Mouse (Mus musculus): ENCODE data around the gene Pde11a. TPM values are rescaled to one million over a fixed set of nuclear protein-coding genes. Genes with fewer than 3 reads are reported as not detected.

Gene Pde11a
- polyA plus RNA-seq, 1 experiment from 2014 or later, result 1.5 TPM

DNA sequence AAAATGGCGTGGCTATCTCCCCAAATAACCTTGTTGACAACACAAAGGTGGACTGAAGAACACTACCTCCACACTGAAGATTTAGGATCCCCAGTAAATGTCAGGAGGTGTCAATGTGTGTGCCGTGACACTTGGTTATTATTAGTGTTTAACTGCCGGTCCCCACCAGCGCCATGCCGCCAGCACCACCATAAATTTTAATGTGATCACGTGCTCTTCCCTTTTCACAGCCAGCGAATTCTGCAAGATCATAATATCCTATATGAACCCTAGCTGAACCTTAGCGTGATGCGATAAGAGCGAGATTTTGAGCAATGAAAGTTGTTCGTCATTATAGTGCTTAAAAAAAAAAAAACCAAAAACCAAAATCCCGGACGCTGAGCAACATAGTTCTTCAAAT is 269.3 kb downstream of the Pde11a start:
- peak overlapping the region; percentile 55 for H3K4me2 ChIP-seq (replicated peaks; ENCODE audit: low read depth, low read length)
- no peaks in the 10 kb centered on the region for H3K27me3 ChIP-seq (ENCODE audit: insufficient read depth, low read length)
- H3K9ac ChIP-seq (replicated peaks; ENCODE audit: low read length), result peak overlapping the region; percentile 29
- peak overlapping the region; percentile 29 for H3K4me3 ChIP-seq (ENCODE audit: low read length)
- peak overlapping the region; percentile 57 for H3K27ac ChIP-seq (ENCODE audit: low read length)
- no peaks in the 10 kb centered on the region for H3K9me3 ChIP-seq (ENCODE audit: low read length)
- no peaks in the 10 kb centered on the region for H3K36me3 ChIP-seq (ENCODE audit: insufficient read depth, low read length)
- H3K4me1 ChIP-seq (ENCODE audit: insufficient read depth, low read length), result peaks cover 36% of the 10 kb centered on the region
- no peak for ATAC-seq (ENCODE audit: low FRiP score, low TSS enrichment)
- WGBS, result 17% methylated on average over 13 of the region's 13 CpGs

DNA sequence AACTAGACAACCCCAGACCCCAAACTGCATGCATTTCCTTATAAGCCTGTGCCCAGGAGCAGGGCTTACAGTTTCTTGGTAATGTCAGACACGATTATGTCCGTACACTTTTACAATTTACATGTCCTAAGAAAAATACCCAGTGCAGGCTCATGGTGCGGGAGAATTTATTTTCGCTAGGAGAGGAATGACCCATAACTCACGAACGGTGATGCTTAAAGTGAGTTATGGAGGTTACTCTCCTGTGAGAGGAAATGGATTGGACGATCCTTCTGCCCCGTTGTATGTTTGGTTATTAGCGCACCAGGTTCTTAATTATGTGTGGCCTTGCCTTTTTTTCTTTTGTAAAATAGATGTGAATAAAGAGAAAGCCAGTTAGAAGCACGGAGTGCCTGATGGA is 270.4 kb downstream of the Pde11a start:
- Histone ChIP-seq H3K27ac (ENCODE audit: low read length) (peak overlapping the region; percentile 57), H3K9ac (replicated peaks; ENCODE audit: low read length) (no peak overlapping the region), H3K27me3 (ENCODE audit: insufficient read depth, low read length) (no peaks in the 10 kb centered on the region), H3K9me3 (ENCODE audit: low read length) (no peaks in the 10 kb centered on the region), H3K4me3 (ENCODE audit: low read length) (no peak overlapping the region), H3K36me3 (ENCODE audit: insufficient read depth, low read length) (no peaks in the 10 kb centered on the region), H3K4me1 (ENCODE audit: insufficient read depth, low read length) (peaks cover 33% of the 10 kb centered on the region), H3K4me2 (replicated peaks; ENCODE audit: low read depth, low read length) (peak overlapping the region; percentile 55)
- no peak for ATAC-seq (ENCODE audit: low FRiP score, low TSS enrichment)
- 21% methylated on average over 10 of the region's 10 CpGs for WGBS

DNA sequence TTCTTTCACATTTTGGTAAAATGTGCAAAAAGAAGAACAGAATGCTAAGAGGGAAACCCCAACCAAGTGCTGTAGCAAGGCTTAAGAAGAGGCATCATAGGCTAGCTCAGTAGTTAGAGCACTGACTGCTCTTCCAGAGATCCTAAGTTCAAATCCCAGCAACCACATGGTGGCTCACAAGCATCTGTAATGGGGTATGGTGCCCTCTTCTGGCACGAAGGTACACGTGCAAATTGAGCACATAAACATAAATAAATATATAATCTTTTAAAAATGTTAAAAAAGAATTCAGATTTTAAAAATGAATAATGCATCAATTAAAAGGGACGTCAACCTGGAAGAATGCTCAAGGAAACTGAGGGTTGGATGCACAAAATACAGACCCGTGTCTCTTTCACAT is 271.4 kb downstream of the Pde11a start:
- ATAC-seq (ENCODE audit: low FRiP score, low TSS enrichment), result no peak
- Histone ChIP-seq H3K27me3 (ENCODE audit: insufficient read depth, low read length) (no peaks in the 10 kb centered on the region), H3K9me3 (ENCODE audit: low read length) (no peaks in the 10 kb centered on the region), H3K4me3 (ENCODE audit: low read length) (no peak overlapping the region), H3K4me2 (replicated peaks; ENCODE audit: low read depth, low read length) (no peak overlapping the region), H3K36me3 (ENCODE audit: insufficient read depth, low read length) (no peaks in the 10 kb centered on the region), H3K9ac (replicated peaks; ENCODE audit: low read length) (no peak overlapping the region), H3K27ac (ENCODE audit: low read length) (no peak overlapping the region), H3K4me1 (ENCODE audit: insufficient read depth, low read length) (peaks cover 29% of the 10 kb centered on the region)
- WGBS, result 49% methylated on average over 4 of the region's 4 CpGs

DNA sequence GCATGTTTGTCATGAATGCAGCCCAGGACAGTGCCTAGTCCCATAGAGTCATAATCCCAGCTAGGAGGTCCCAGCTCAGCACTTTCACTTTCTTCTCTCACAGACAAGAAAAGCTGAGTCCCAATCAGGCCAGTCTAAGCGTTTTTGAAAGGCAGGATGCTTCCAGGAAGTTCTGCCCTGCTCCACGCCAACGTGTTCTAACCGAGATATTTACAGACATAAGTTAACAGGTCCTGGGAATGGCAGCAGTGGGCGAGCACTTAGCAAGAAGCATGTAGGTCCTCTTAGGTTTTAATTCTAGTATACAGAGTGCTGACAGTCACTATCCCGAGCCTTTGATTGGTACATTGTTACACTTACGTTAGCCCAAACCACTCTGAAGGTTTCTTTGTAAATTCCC is 273.3 kb downstream of the Pde11a start:
- Histone ChIP-seq H3K27ac (ENCODE audit: low read length) (no peak overlapping the region), H3K4me2 (replicated peaks; ENCODE audit: low read depth, low read length) (no peak overlapping the region), H3K36me3 (ENCODE audit: insufficient read depth, low read length) (no peaks in the 10 kb centered on the region), H3K4me1 (ENCODE audit: insufficient read depth, low read length) (peaks cover 24% of the 10 kb centered on the region), H3K9me3 (ENCODE audit: low read length) (no peaks in the 10 kb centered on the region), H3K4me3 (ENCODE audit: low read length) (no peak overlapping the region), H3K9ac (replicated peaks; ENCODE audit: low read length) (no peak overlapping the region; the same call in 1 of the 2 replicates), H3K27me3 (ENCODE audit: insufficient read depth, low read length) (no peaks in the 10 kb centered on the region)
- ATAC-seq (ENCODE audit: low FRiP score, low TSS enrichment), result no peak
- 71% methylated on average over 7 of the region's 7 CpGs for WGBS

DNA sequence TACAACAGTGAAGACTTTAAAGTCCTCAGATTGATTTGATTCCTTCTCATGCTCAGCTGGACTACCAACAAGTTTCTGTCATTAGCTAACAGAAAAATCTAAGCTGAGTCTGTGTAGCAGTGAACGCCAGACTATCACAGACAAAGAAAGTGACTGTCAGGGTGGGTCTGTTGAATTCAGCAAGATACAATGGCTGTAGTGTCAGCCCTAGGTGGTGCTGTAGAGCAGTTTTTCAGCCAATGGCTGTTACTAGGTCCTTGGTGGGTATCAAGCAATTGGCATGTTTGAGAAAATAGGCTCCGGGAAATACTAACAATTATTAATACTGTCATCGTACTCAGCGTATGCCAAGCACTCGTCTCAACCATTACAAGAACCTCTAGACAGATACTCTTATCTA is 274.5 kb downstream of the Pde11a start:
- Histone ChIP-seq H3K36me3 (ENCODE audit: insufficient read depth, low read length) (no peaks in the 10 kb centered on the region), H3K27me3 (ENCODE audit: insufficient read depth, low read length) (no peaks in the 10 kb centered on the region), H3K4me3 (ENCODE audit: low read length) (no peak overlapping the region), H3K4me2 (replicated peaks; ENCODE audit: low read depth, low read length) (no peak overlapping the region), H3K27ac (ENCODE audit: low read length) (no peak overlapping the region), H3K9me3 (ENCODE audit: low read length) (no peaks in the 10 kb centered on the region), H3K9ac (replicated peaks; ENCODE audit: low read length) (no peak overlapping the region), H3K4me1 (ENCODE audit: insufficient read depth, low read length) (peaks cover 12% of the 10 kb centered on the region)
- WGBS, result 82% methylated on average over 5 of the region's 5 CpGs
- ATAC-seq (ENCODE audit: low FRiP score, low TSS enrichment), result no peak

DNA sequence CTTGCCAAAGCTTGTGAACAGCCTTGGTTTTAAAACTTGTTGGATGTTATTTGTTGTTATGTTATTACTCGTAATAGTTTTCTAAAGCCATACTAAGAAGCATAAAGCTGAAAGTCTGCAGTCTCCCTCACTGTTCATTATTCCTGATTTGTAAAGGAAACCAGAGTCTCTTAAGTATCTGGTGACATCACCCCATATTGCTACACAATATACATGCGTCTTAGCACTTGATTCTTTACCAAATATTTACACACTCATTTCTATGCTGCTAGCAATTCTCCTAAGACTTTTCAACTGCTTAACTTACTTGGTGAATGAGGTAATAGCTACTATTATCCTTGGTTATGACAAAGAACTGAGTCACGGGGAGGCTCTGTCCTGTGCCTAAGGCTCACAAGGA is 278.4 kb downstream of the Pde11a start:
- Histone ChIP-seq H3K4me3 (ENCODE audit: low read length) (no peak overlapping the region), H3K27me3 (ENCODE audit: insufficient read depth, low read length) (no peaks in the 10 kb centered on the region), H3K4me2 (replicated peaks; ENCODE audit: low read depth, low read length) (no peak overlapping the region), H3K36me3 (ENCODE audit: insufficient read depth, low read length) (no peaks in the 10 kb centered on the region), H3K27ac (ENCODE audit: low read length) (no peak overlapping the region), H3K9me3 (ENCODE audit: low read length) (no peaks in the 10 kb centered on the region), H3K9ac (replicated peaks; ENCODE audit: low read length) (no peak overlapping the region), H3K4me1 (ENCODE audit: insufficient read depth, low read length) (no peaks in the 10 kb centered on the region)
- no peak for ATAC-seq (ENCODE audit: low FRiP score, low TSS enrichment)
- 94% methylated on average over 3 of the region's 3 CpGs for WGBS

DNA sequence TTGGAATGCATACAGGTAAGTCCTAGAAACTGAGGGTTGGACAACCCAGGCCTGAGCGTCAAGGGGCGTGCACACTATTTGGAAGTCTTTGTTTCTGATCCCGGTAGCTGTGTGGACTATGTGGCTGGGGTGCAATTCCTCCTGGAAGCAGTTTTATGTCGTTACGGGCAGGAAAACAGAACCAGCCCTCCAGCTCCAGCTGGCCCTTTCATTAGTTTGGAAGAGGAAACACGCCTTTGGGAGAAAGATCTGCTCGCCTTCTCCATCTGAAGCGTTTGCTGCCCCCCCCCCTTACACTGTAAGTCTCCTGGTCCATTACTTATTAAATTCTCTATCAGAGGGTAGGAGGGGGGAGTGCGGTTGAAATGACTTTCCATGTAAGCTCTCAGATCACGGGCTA is 279.0 kb downstream of the Pde11a start:
- no peaks in the 10 kb centered on the region for H3K9me3 ChIP-seq (ENCODE audit: low read length)
- no peak overlapping the region for H3K9ac ChIP-seq (replicated peaks; ENCODE audit: low read length)
- H3K4me3 ChIP-seq (ENCODE audit: low read length), result no peak overlapping the region
- no peak for ATAC-seq (ENCODE audit: low FRiP score, low TSS enrichment)
- H3K27me3 ChIP-seq (ENCODE audit: insufficient read depth, low read length), result no peaks in the 10 kb centered on the region
- no peak overlapping the region for H3K4me2 ChIP-seq (replicated peaks; ENCODE audit: low read depth, low read length)
- no peaks in the 10 kb centered on the region for H3K4me1 ChIP-seq (ENCODE audit: insufficient read depth, low read length)
- no peaks in the 10 kb centered on the region for H3K36me3 ChIP-seq (ENCODE audit: insufficient read depth, low read length)
- 56% methylated on average over 10 of the region's 10 CpGs for WGBS
- no peak overlapping the region for H3K27ac ChIP-seq (ENCODE audit: low read length)

DNA sequence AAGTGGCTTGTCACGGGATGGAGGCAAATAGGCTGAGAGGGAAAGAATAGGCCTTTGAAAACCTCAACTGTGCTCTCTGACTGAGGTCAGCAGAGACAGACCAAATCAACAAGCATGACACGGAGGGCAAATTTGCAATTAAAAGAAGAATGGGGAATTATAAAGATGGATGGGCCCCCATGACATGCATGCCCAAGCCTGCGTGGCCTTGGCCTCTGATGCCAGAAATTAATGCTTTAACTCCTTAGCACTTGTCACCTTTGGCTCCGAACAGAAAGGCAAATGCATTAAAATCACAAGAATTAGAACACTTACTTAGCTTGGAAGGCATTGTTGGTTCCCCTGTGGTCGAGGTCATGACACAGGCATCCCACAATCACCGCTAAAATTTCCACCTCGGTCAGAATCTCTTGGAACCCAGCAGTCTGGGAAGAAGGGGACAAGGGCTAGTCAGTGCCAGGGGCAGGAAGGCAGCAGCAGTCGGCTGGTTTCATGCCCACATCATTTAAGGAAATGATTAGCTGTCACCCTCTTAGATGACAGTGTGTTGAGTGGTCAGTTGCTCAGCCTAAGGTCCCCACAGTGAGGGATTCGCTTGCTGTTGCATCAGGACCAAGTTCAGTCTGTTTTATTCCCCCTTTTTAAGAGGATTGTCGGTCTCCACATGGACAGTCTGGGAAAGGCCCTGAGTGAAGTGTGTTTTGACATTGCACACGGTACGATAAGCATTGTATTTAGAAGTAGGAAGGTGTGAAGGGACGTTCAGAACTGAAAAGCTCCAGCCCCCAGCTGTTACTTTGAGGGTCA is 279.7 kb downstream of the Pde11a start:
- Histone ChIP-seq H3K27ac (ENCODE audit: low read length) (no peak overlapping the region), H3K4me2 (replicated peaks; ENCODE audit: low read depth, low read length) (no peak overlapping the region), H3K4me1 (ENCODE audit: insufficient read depth, low read length) (no peaks in the 10 kb centered on the region), H3K4me3 (ENCODE audit: low read length) (no peak overlapping the region), H3K9me3 (ENCODE audit: low read length) (no peaks in the 10 kb centered on the region), H3K9ac (replicated peaks; ENCODE audit: low read length) (no peak overlapping the region), H3K36me3 (ENCODE audit: insufficient read depth, low read length) (no peaks in the 10 kb centered on the region), H3K27me3 (ENCODE audit: insufficient read depth, low read length) (no peaks in the 10 kb centered on the region)
- 55% methylated on average over 13 of the region's 13 CpGs for WGBS
- no peak for ATAC-seq (ENCODE audit: low FRiP score, low TSS enrichment)

DNA sequence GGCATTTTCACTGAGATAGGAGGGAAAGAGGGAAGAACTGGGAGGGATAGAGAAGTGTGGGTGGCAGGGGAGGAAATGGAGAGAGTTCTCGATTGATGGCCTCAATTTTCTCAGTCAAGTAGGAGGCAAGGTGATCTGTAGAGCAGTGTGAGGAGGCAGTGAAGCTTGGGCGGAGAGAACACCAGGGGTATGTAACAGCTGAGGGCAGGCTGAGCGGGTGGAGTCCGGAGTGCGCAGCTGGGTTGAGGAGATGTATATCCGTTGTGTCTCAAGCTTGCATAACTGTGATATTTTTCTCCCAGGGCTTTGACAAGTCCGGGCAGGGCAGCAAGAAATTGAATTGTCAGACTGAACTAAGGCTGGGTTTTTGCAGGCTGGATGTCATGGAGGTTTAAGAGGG is 281.0 kb downstream of the Pde11a start:
- Histone ChIP-seq H3K36me3 (ENCODE audit: insufficient read depth, low read length) (no peaks in the 10 kb centered on the region), H3K4me1 (ENCODE audit: insufficient read depth, low read length) (no peaks in the 10 kb centered on the region), H3K9me3 (ENCODE audit: low read length) (no peaks in the 10 kb centered on the region), H3K27ac (ENCODE audit: low read length) (no peak overlapping the region), H3K9ac (replicated peaks; ENCODE audit: low read length) (no peak overlapping the region), H3K4me2 (replicated peaks; ENCODE audit: low read depth, low read length) (no peak overlapping the region), H3K4me3 (ENCODE audit: low read length) (no peak overlapping the region), H3K27me3 (ENCODE audit: insufficient read depth, low read length) (no peaks in the 10 kb centered on the region)
- 0 out of 2 replicates have a peak, but pooled peaks have one; percentile 23 for ATAC-seq (ENCODE audit: low FRiP score, low TSS enrichment)
- WGBS, result 75% methylated on average over 7 of the region's 7 CpGs

DNA sequence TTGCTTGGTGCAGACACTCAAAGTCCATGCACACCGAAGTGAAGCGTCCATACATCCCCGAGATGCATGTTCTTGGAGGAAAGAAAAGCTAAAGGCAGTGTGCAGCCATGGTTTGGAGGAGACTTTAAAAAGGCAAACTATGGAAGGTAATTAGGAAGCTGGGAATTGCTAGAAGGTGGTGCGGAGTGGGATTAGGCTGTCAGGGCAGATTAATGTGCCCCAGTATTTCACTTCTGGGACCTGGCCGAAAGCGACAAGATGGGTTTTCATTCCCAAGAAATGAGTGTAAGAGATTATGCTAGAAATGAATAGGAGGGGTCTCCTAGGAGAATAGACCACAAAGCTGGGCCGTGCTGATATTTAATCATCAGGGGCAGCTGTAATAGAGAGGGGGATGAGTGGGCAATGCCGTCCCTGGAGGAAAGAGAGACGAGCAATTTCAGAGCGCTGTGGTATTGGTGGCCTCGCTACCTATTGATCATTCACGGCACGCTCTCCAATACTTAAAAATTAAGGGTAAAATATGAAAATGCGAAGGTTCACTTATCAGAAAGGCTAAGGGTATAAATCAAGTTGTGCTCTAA is 284.7 kb downstream of the Pde11a start:
- H3K9ac ChIP-seq (replicated peaks; ENCODE audit: low read length), result no peak overlapping the region
- H3K27me3 ChIP-seq (ENCODE audit: insufficient read depth, low read length), result no peaks in the 10 kb centered on the region
- H3K9me3 ChIP-seq (ENCODE audit: low read length), result no peaks in the 10 kb centered on the region
- no peak overlapping the region for H3K27ac ChIP-seq (ENCODE audit: low read length)
- H3K4me1 ChIP-seq (ENCODE audit: insufficient read depth, low read length), result 0 out of 2 replicates have a peak, but pooled peaks cover 8% of the 10 kb centered on the region
- H3K4me3 ChIP-seq (ENCODE audit: low read length), result no peak overlapping the region
- no peak overlapping the region for H3K4me2 ChIP-seq (replicated peaks; ENCODE audit: low read depth, low read length)
- 88% methylated on average over 14 of the region's 14 CpGs for WGBS
- ATAC-seq (ENCODE audit: low FRiP score, low TSS enrichment), result no peak
- H3K36me3 ChIP-seq (ENCODE audit: insufficient read depth, low read length), result no peaks in the 10 kb centered on the region

All from kidney, embryonic 16.5 days (tissue).